11 mouse cellular contexts compared by ENCODE assay signal in genomic region chr10:121436693-121437092, GRCm38 (mm10). TPM values are rescaled to one million over a fixed set of nuclear protein-coding genes. Genes with fewer than 3 reads are reported as not detected.
A peak's percentile ranks its signal among the peaks of the same experiment; 100 is the strongest.
DNase-seq lines count a peak whose midpoint lies in the region; ATAC-seq and TF ChIP-seq lines count a peak whose summit lies in the region.
"Had no signal": no experiment of that assay in that cellular context is flagged by ENCODE, and none has a peak within 500 bp of the region (broad histone marks: within the 10 kb centered on the region; RNA-seq: fewer than 3 reads in every experiment).

No protein-coding gene starts in this region.

- no peak for ATAC-seq in forebrain, postnatal 0 days
- peak; percentile 60; the same call in 1 of the 2 replicates for ATAC-seq in limb, embryonic 13.5 days (ENCODE audit: low FRiP score, low read depth)
- ATAC-seq: inflammation-experienced regulatory T-cells, adult 6 months had no signal

- H3K27me3 ChIP-seq in forebrain, embryonic 10.5 days (ENCODE audit: poor library complexity, severe bottlenecking): no peaks in the 10 kb centered on the region
- H3K27me3 ChIP-seq in forebrain, postnatal 0 days (ENCODE audit: insufficient read depth, low read length): no peaks in the 10 kb centered on the region
- no peaks in the 10 kb centered on the region for H3K27me3 ChIP-seq in kidney, adult 2 months (replicated peaks; ENCODE audit: control insufficient read depth, insufficient read depth, low read length)
- no peaks in the 10 kb centered on the region for H3K27me3 ChIP-seq in embryonic facial prominence, embryonic 10.5 days (replicated peaks; ENCODE audit: low read depth, poor library complexity, severe bottlenecking)
- no peaks in the 10 kb centered on the region for H3K27me3 ChIP-seq in limb, embryonic 13.5 days

- no peak overlapping the region for H3K9ac ChIP-seq in forebrain, postnatal 0 days
- no peak overlapping the region for H3K9ac ChIP-seq in limb, embryonic 13.5 days

- TF ChIP-seq CTCF in forebrain, postnatal 0 days (IDR thresholded peaks at IDR 0.05; ENCODE audit: low read depth): no peak
- TF ChIP-seq CTCF in kidney, adult 2 months (conservative IDR thresholded peaks at IDR 0.05; ENCODE audit: insufficient read depth, insufficient read length, low read depth, low read length): no peak

- H3K36me3 ChIP-seq in forebrain, embryonic 10.5 days (replicated peaks): no peaks in the 10 kb centered on the region
- H3K36me3 ChIP-seq in forebrain, postnatal 0 days (ENCODE audit: insufficient read depth): no peaks in the 10 kb centered on the region
- H3K36me3 ChIP-seq in kidney, adult 2 months (ENCODE audit: control insufficient read depth, insufficient read depth, low read length): no peaks in the 10 kb centered on the region
- H3K36me3 ChIP-seq in embryonic facial prominence, embryonic 10.5 days (replicated peaks): no peaks in the 10 kb centered on the region
- no peaks in the 10 kb centered on the region for H3K36me3 ChIP-seq in limb, embryonic 13.5 days

- no peak overlapping the region for H3K4me3 ChIP-seq in forebrain, embryonic 10.5 days
- no peak overlapping the region for H3K4me3 ChIP-seq in forebrain, postnatal 0 days (ENCODE audit: low read depth, low read length)
- H3K4me3 ChIP-seq in kidney, adult 2 months (ENCODE audit: insufficient read depth, low read depth, low read length): no peak overlapping the region
- H3K4me3 ChIP-seq in embryonic facial prominence, embryonic 10.5 days: peak overlapping the region; percentile 28; the same call in 1 of the 2 replicates
- no peak overlapping the region for H3K4me3 ChIP-seq in limb, embryonic 13.5 days

- H3K27ac ChIP-seq in forebrain, embryonic 10.5 days: peak overlapping the region; percentile 65; the same call in 1 of the 2 replicates
- H3K27ac ChIP-seq in forebrain, postnatal 0 days (ENCODE audit: low read depth, low read length): no peak overlapping the region
- peak overlapping the region; percentile 39; the same call in 1 of the 2 replicates for H3K27ac ChIP-seq in kidney, adult 2 months (ENCODE audit: insufficient read depth, low read depth, low read length)
- peak overlapping the region; percentile 80 for H3K27ac ChIP-seq in embryonic facial prominence, embryonic 10.5 days (replicated peaks)
- peak overlapping the region; percentile 82 for H3K27ac ChIP-seq in limb, embryonic 13.5 days

- H3K4me2 ChIP-seq in forebrain, postnatal 0 days (ENCODE audit: low read depth): no peak overlapping the region
- H3K4me2 ChIP-seq in limb, embryonic 13.5 days (replicated peaks): peak overlapping the region; percentile 58

- WGBS in forebrain, embryonic 10.5 days: 62% methylated on average over 4 of the region's 4 CpGs
- 76% methylated on average over 4 of the region's 4 CpGs for WGBS in forebrain, postnatal 0 days
- 38% methylated on average over 4 of the region's 4 CpGs for WGBS in kidney, adult 2 months
- WGBS in embryonic facial prominence, embryonic 10.5 days: 43% methylated on average over 4 of the region's 4 CpGs
- 7% methylated on average over 4 of the region's 4 CpGs for WGBS in limb, embryonic 13.5 days

- DNase-seq in forebrain, embryonic 10.5 days (ENCODE audit: extremely low spot score, low spot score): no peak
- no peak for DNase-seq in forebrain, postnatal 0 days
- no peak for DNase-seq in kidney, adult 2 months
- DNase-seq in kidney, adult 9 months: no peak
- no peak for DNase-seq in embryonic facial prominence, embryonic 10.5 days (ENCODE audit: low spot score)
- DNase-seq in testis, postnatal 14 days (ENCODE audit: low spot score): no peak
- no peak for DNase-seq in retina, embryonic 14.5 days (ENCODE audit: low spot score)
- DNase-seq: cerebellum, adult 9-10 months; right cerebral cortex, postnatal 25 days had no signal

- H3K4me1 ChIP-seq in forebrain, embryonic 10.5 days: peaks cover 59% of the 10 kb centered on the region
- H3K4me1 ChIP-seq in forebrain, postnatal 0 days (ENCODE audit: insufficient read depth): no peaks in the 10 kb centered on the region
- peaks cover 29% of the 10 kb centered on the region for H3K4me1 ChIP-seq in kidney, adult 2 months (ENCODE audit: control insufficient read depth, insufficient read depth, low read length)
- H3K4me1 ChIP-seq in embryonic facial prominence, embryonic 10.5 days: peaks cover 77% of the 10 kb centered on the region
- H3K4me1 ChIP-seq in limb, embryonic 13.5 days: peaks cover 70% of the 10 kb centered on the region

- H3K9me3 ChIP-seq in forebrain, embryonic 10.5 days: no peaks in the 10 kb centered on the region
- H3K9me3 ChIP-seq in forebrain, postnatal 0 days (ENCODE audit: low read length): no peaks in the 10 kb centered on the region
- H3K9me3 ChIP-seq in embryonic facial prominence, embryonic 10.5 days: no peaks in the 10 kb centered on the region
- H3K9me3 ChIP-seq in limb, embryonic 13.5 days: no peaks in the 10 kb centered on the region

- TF ChIP-seq POLR2A in kidney, adult 2 months (IDR thresholded peaks at IDR 0.05; ENCODE audit: low read depth, low read length): no peak

RNA-seq across cellular contexts. Expression of gene Rassf3, which starts 39.5 kb away (rescaled TPM):
- polyA plus RNA-seq in forebrain, embryonic 10.5 days (2016; fragmentation: Nextera tagmentation; extraction: Ambion mirVana): 10.6 and 12.2 TPM in 2 replicates
- total RNA-seq in forebrain, postnatal 0 days (2014; rRNA removed): 5.0 and 5.9 TPM in 2 replicates
- polyA plus RNA-seq in forebrain, postnatal 0 days (2015; fragmentation: Nextera tagmentation; extraction: Ambion mirVana): 3.2 and 3.5 TPM in 2 replicates
- polyA plus RNA-seq in kidney, adult 2 months (2012; rRNA removed): 31.1 and 35.3 TPM in 2 replicates
- polyA plus RNA-seq in embryonic facial prominence, embryonic 10.5 days (2016; fragmentation: Nextera tagmentation; extraction: Ambion mirVana): 15.8 and 19.4 TPM in 2 replicates
- polyA plus RNA-seq in limb, embryonic 13.5 days (2015; fragmentation: Nextera tagmentation; extraction: Ambion mirVana): 17.8 and 18.1 TPM in 2 replicates
